Mouse (Mus musculus) midbrain, embryonic 12.5 days (tissue): ENCODE measurements around the gene Ppp1r16b. TPM values are rescaled to one million over a fixed set of nuclear protein-coding genes. Genes with fewer than 3 reads are reported as not detected.

Experiments
- ATAC-seq: fragments of 200-750 bp; cut with Nextera tagmentation; 2 replicates; pipeline ENCODE4 v1.8.0; 2017; ENCODE audit warnings: low read depth, moderate TSS enrichment, moderate library complexity; ENCODE audit not compliant: low FRiP score
- H3K27ac ChIP-seq: fragments of 300-500 bp; sonication (generic); replicated peaks from 2 replicates; pipeline ENCODE4 v1.5.1; 2016; ENCODE audit warnings: mild to moderate bottlenecking
- H3K27me3 ChIP-seq: fragments of 300-500 bp; sonication (generic); 2 replicates; pipeline ENCODE4 v1.6.1; 2016; ENCODE audit warnings: mild to moderate bottlenecking
- H3K36me3 ChIP-seq: fragments of 300-500 bp; sonication (generic); 2 replicates; pipeline ENCODE4 v1.6.1; 2016
- H3K4me1 ChIP-seq: fragments of 300-500 bp; sonication (generic); 2 replicates; pipeline ENCODE4 v1.6.1; 2016
- H3K4me2 ChIP-seq: fragments of 300-500 bp; sonication (generic); replicated peaks from 2 replicates; pipeline ENCODE4 v1.6.1; 2016; ENCODE audit warnings: mild to moderate bottlenecking, moderate library complexity
- H3K4me3 ChIP-seq: fragments of 300-500 bp; sonication (generic); 2 replicates; pipeline ENCODE4 v1.5.1; 2016; ENCODE audit warnings: mild to moderate bottlenecking
- H3K9ac ChIP-seq: fragments of 300-500 bp; sonication (generic); replicated peaks from 2 replicates; pipeline ENCODE4 v1.6.1; 2016; ENCODE audit warnings: mild to moderate bottlenecking, moderate library complexity
- H3K9me3 ChIP-seq: fragments of 300-500 bp; sonication (generic); 2 replicates; pipeline ENCODE4 v1.6.1; 2016; ENCODE audit warnings: mild to moderate bottlenecking
- WGBS: fragments of 180-500 bp; shearing (Covaris S2); methylation state at CpG from one replicate; pipeline ENCODE4 v1.1.7; 2016; 5-methylcytosine and 5-hydroxymethylcytosine counted together
- polyA plus RNA-seq: library from polyadenylated mRNA; unstranded; fragments of >200 nt; fragmentation: Nextera tagmentation; extraction: Ambion mirVana; gene quantifications from 2 replicates; pipeline ENCODE4 v1.2.1, GENCODE M21; 2016

Ppp1r16b gene
- polyA plus RNA-seq, 1 experiment from 2014 or later: 3.5 TPM

GRCm38 (mm10) chr2:158682344-158683037, 17.3 kb downstream of the Ppp1r16b start:
- peaks cover 18% of the 10 kb centered on the region for H3K4me1 ChIP-seq
- no peak for ATAC-seq
- no peak overlapping the region for H3K4me3 ChIP-seq
- H3K27ac ChIP-seq: no peak overlapping the region
- H3K9me3 ChIP-seq: no peaks in the 10 kb centered on the region
- H3K9ac ChIP-seq: no peak overlapping the region
- no peaks in the 10 kb centered on the region for H3K36me3 ChIP-seq
- no peak overlapping the region for H3K4me2 ChIP-seq
- WGBS: 67% methylated on average over 11 of the region's 11 CpGs
- no peaks in the 10 kb centered on the region for H3K27me3 ChIP-seq

DNA sequence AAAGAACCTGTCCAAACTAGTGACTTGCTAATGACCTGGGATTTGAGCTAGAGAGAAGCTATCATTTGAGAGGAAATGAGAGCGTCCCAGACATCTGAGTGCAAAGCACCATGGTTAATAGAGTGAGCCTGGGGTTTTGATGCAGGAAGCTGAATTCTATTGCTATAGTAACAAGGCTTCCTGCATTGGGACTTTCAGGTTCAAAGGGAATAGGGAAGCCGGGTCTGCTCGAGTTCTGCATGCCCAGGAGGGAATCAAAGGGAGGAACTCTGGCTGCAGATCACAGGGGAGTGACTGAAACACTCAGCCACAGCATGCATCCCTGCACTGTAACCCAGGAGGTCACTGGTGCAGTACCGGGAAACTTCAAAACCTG, 17.8 kb downstream of the Ppp1r16b start:
- no peaks in the 10 kb centered on the region for H3K36me3 ChIP-seq
- no peak overlapping the region for H3K4me2 ChIP-seq
- H3K27me3 ChIP-seq: no peaks in the 10 kb centered on the region
- H3K9me3 ChIP-seq: no peaks in the 10 kb centered on the region
- no peak for ATAC-seq
- no peak overlapping the region for H3K9ac ChIP-seq
- WGBS: 20% methylated on average over 4 of the region's 4 CpGs
- no peak overlapping the region for H3K27ac ChIP-seq
- H3K4me1 ChIP-seq: peaks cover 18% of the 10 kb centered on the region
- H3K4me3 ChIP-seq: no peak overlapping the region

DNA sequence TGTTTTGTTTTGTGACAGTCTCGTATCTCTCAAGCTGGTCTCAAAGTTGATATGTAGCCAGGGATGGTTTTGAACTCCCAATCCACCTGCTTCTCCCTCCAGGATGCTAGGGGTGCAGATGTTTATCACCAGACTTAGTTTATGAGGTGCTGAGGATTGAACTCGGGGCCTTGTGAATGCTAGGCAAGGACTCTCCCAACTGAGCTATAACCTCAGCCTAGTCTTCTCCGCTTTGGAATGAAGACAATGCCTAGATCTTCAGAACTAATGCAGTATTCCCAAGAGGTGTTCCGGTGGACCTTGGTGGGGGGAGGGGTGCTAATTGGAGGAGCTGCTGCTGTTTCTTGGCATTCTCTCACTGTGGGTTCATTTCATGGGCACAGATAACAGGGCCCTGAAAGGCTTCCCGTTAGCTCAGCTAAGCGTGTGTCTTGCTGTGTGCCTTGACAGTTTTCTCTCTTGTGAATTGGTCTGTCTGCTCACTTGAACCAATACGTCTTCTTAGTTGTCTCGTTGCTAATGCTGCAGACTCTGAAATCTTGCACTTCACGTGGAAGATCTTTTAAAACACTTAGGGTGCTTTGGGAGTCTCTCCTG, 19.1 kb downstream of the Ppp1r16b start:
- Histone ChIP-seq H3K27ac (no peak overlapping the region), H3K9me3 (no peaks in the 10 kb centered on the region), H3K4me1 (peaks cover 19% of the 10 kb centered on the region), H3K9ac (no peak overlapping the region), H3K4me3 (no peak overlapping the region), H3K4me2 (no peak overlapping the region), H3K27me3 (no peaks in the 10 kb centered on the region), H3K36me3 (no peaks in the 10 kb centered on the region)
- no peak for ATAC-seq
- 69% methylated on average over 9 of the region's 9 CpGs for WGBS

GRCm38 (mm10) chr2:158684910-158685309, 19.7 kb downstream of the Ppp1r16b start:
- no peak overlapping the region for H3K9ac ChIP-seq
- no peak for ATAC-seq
- H3K27ac ChIP-seq: no peak overlapping the region
- peaks cover 24% of the 10 kb centered on the region for H3K4me1 ChIP-seq
- no peaks in the 10 kb centered on the region for H3K9me3 ChIP-seq
- H3K36me3 ChIP-seq: no peaks in the 10 kb centered on the region
- H3K4me2 ChIP-seq: no peak overlapping the region
- no peak overlapping the region for H3K4me3 ChIP-seq
- H3K27me3 ChIP-seq: no peaks in the 10 kb centered on the region
- 85% methylated on average over 3 of the region's 3 CpGs for WGBS

GRCm38 (mm10) chr2:158686394-158686793, 21.2 kb downstream of the Ppp1r16b start:
- no peaks in the 10 kb centered on the region for H3K27me3 ChIP-seq
- ATAC-seq: no peak
- no peak overlapping the region for H3K4me3 ChIP-seq
- H3K9me3 ChIP-seq: no peaks in the 10 kb centered on the region
- peaks cover 18% of the 10 kb centered on the region for H3K4me1 ChIP-seq
- 62% methylated on average over 2 of the region's 2 CpGs for WGBS
- H3K4me2 ChIP-seq: no peak overlapping the region
- H3K9ac ChIP-seq: no peak overlapping the region
- H3K27ac ChIP-seq: no peak overlapping the region
- H3K36me3 ChIP-seq: no peaks in the 10 kb centered on the region

DNA sequence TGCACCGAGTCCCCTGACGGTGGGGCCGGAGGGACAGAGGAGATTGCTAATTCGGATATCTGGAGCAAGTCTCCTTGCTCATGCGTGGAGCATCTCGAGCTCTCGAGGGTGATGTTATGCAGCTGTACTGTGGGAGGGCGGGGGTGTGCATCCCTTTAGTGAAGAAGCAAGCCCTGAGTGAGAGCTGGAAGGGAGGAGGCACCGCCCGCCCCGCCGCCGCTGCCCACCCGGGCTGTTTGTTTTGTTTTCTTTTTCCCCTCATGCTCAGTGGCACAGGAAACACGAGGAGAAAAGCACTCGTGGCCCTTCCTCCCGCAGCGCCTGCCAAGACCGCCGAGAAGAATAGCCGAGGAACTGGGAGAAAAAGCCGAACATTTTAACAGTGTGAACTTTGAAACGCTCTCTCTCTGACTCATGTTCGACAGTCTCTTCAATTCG, 22.6 kb downstream of the Ppp1r16b start:
- no peak overlapping the region for H3K4me2 ChIP-seq
- H3K27ac ChIP-seq: no peak overlapping the region
- ATAC-seq: no peak
- H3K9ac ChIP-seq: no peak overlapping the region
- no peaks in the 10 kb centered on the region for H3K9me3 ChIP-seq
- no peaks in the 10 kb centered on the region for H3K36me3 ChIP-seq
- WGBS: 65% methylated on average over 25 of the region's 25 CpGs
- H3K4me1 ChIP-seq: peaks cover 13% of the 10 kb centered on the region
- no peak overlapping the region for H3K4me3 ChIP-seq
- H3K27me3 ChIP-seq: no peaks in the 10 kb centered on the region

- Histone ChIP-seq H3K4me2 (no peak overlapping the region), H3K9me3 (no peaks in the 10 kb centered on the region), H3K4me1 (peaks cover 9% of the 10 kb centered on the region), H3K27ac (no peak overlapping the region), H3K36me3 (no peaks in the 10 kb centered on the region), H3K27me3 (no peaks in the 10 kb centered on the region), H3K9ac (no peak overlapping the region), H3K4me3 (no peak overlapping the region)
- WGBS: 90% methylated on average over 5 of the region's 5 CpGs
- ATAC-seq: no peak
Measured at GRCm38 (mm10) chr2:158689060-158689459, 23.9 kb downstream of the Ppp1r16b start.

GRCm38 (mm10) chr2:158689640-158690039, 24.4 kb downstream of the Ppp1r16b start:
- Histone ChIP-seq H3K4me1 (peaks cover 6% of the 10 kb centered on the region), H3K9ac (no peak overlapping the region), H3K9me3 (no peaks in the 10 kb centered on the region), H3K27me3 (no peaks in the 10 kb centered on the region), H3K27ac (no peak overlapping the region), H3K4me2 (no peak overlapping the region), H3K36me3 (no peaks in the 10 kb centered on the region), H3K4me3 (no peak overlapping the region)
- no peak for ATAC-seq
- 62% methylated on average over 7 of the region's 7 CpGs for WGBS

GRCm38 (mm10) chr2:158690116-158690515, 24.9 kb downstream of the Ppp1r16b start:
- ATAC-seq: no peak
- WGBS: 65% methylated on average over 8 of the region's 8 CpGs
- H3K9me3 ChIP-seq: no peaks in the 10 kb centered on the region

DNA sequence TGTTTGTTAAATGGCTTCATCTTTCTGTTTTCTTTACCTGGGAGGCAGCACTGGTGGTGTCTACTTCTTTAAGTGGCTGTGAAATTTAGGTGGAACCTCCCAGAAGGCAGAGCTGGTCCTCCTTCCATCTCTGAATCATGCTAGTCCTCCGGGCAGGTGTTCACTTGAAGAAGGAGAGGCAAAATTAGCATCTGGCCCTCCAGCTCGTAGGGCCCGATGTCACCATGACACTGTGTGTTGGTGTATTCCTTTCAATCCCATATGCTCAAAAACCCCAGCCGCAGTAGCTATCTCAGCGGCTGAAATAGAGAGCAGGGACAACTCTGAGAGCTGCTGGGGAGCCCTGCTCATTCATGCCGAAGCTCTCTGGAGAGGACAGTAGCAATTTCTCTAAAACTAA, 27.0 kb downstream of the Ppp1r16b start:
- no peak overlapping the region for H3K9ac ChIP-seq
- H3K4me1 ChIP-seq: peaks cover 6% of the 10 kb centered on the region
- no peaks in the 10 kb centered on the region for H3K27me3 ChIP-seq
- WGBS: 90% methylated on average over 6 of the region's 6 CpGs
- ATAC-seq: no peak
- no peak overlapping the region for H3K4me3 ChIP-seq
- no peaks in the 10 kb centered on the region for H3K9me3 ChIP-seq
- no peaks in the 10 kb centered on the region for H3K36me3 ChIP-seq
- H3K4me2 ChIP-seq: no peak overlapping the region
- H3K27ac ChIP-seq: no peak overlapping the region

More at GRCm38 (mm10) chr2:158690116-158690515, 24.9 kb downstream of the Ppp1r16b start:
- no peaks in the 10 kb centered on the region for H3K36me3 ChIP-seq
- H3K9ac ChIP-seq: no peak overlapping the region
- no peak overlapping the region for H3K27ac ChIP-seq
- no peak overlapping the region for H3K4me2 ChIP-seq
- H3K27me3 ChIP-seq: no peaks in the 10 kb centered on the region
- no peak overlapping the region for H3K4me3 ChIP-seq
- peaks cover 6% of the 10 kb centered on the region for H3K4me1 ChIP-seq

DNA sequence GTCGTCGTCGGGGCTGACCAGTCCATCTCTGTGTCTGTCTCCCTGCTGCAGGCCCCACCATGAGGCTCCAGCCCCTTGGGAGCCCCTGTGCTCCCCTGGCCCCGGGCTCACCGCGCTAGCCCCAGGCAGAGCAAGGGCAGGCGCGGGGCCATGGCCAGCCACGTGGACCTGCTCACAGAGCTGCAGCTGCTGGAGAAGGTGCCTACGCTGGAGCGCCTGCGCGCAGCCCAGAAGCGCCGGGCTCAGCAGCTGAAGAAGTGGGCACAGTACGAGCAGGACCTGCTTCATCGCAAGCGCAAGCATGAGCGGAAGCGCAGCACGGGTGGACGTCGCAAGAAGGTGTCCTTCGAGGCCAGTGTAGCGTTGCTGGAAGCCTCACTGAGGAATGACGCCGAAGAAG, 30.6 kb downstream of the Ppp1r16b start:
- Histone ChIP-seq H3K4me2 (no peak overlapping the region), H3K27me3 (no peaks in the 10 kb centered on the region), H3K27ac (no peak overlapping the region), H3K36me3 (no peaks in the 10 kb centered on the region), H3K4me1 (no peaks in the 10 kb centered on the region), H3K4me3 (no peak overlapping the region), H3K9ac (no peak overlapping the region), H3K9me3 (no peaks in the 10 kb centered on the region)
- no peak for ATAC-seq
- WGBS: 87% methylated on average over 27 of the region's 27 CpGs

GRCm38 (mm10) chr2:158696451-158696850, 31.3 kb downstream of the Ppp1r16b start:
- Histone ChIP-seq H3K4me1 (no peaks in the 10 kb centered on the region), H3K4me2 (no peak overlapping the region), H3K9ac (no peak overlapping the region), H3K27ac (no peak overlapping the region), H3K36me3 (no peaks in the 10 kb centered on the region), H3K9me3 (no peaks in the 10 kb centered on the region), H3K4me3 (no peak overlapping the region), H3K27me3 (no peaks in the 10 kb centered on the region)
- 85% methylated on average over 6 of the region's 6 CpGs for WGBS
- no peak for ATAC-seq
